Mouse (Mus musculus) left cerebral cortex, postnatal 10 days (tissue): ENCODE measurements at regions not wholly inside any gene's neighbourhood (a gene's known extent, or its start where the extent isn't known, plus 50 kb on each side); places are given as distances from the start of the nearest gene placed in this dataset.

ENCODE experiments used
- DNase-seq, 2 experiments: peaks; one replicate each; pipeline ENCODE4 v3.0.0; 2021 to 2022; ENCODE audit warnings: low spot score in 2 of 2, mixed read lengths in 1 of 2; ENCODE audit errors: extremely low spot score in 1 of 2
- intact Hi-C: fragments of 180-260 bp; cut with DNase I; formaldehyde crosslinking; loops from one replicate; pipeline ENCODE4 v1.15.1; 2025

GRCm38 (mm10) chrX:145672776-145673175 lies 167.8 kb upstream of the Amot start:
- DNase-seq: peak in 1 of 2 experiments; percentile 5
- intact Hi-C loops: no loop called here

DNA sequence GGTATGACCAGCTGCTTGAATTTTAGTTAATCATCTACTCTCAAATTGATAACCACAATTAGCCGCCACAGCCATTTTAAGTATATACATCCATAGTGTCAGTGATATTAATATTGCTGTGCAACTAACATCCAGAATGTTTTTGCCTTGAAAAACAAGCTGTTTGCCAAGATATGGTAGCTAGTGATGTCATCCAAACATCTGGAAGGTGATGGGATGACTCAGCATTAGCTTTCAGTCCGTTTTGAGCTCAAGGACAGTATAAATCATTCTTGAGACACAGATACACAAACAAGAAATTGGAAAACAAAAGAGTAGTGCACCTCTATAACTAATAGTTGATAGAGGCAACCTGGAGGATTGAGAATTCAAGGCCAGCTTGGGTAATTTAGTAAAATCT lies 146.7 kb upstream of the Amot start:
- intact Hi-C loops: no loop called here
- no peak for DNase-seq

DNA sequence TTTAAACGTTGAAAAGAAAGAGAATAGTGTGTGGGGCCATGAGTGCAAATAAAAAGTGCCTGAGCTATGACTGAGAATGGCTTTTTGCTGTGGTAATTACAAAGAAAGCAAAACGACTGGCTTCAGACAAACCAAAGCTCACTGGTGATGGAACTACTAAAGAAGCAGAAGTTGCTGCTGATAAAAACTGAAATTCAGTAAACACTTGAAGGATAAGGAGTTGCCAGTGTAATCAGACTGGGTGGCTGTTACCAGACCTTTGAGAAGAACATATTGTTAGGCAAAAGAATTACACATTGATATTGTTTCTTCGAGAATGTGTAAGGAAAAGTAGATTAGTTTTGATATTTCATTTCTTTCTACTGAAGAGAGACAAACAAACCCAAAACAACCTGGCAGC lies 114.7 kb upstream of the Amot start:
- intact Hi-C loops: no loop called here
- DNase-seq: no peak

- intact Hi-C loops: no loop called here
- DNase-seq: no peak
These were observed 97.1 kb upstream of the Amot start for GRCm38 (mm10) chrX:145602085-145602484.

DNA sequence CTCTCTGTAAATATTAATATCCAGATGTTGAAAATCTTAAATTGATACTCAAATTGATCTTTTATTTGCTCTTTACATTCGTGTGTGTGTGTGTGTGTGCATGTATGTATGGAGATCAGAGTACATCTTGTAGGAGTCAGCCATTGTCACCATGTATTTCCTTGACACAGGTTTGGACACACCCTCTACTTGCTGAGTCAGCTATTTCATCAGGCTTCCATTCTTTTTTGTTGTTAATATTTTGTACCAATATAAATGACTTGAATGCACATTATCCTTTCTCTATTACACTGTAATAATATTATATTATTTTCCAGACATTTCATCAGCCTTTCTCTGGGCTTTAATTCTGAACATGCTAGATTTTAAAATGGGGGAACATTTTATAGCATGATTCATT lies 85.8 kb upstream of the Amot start:
- intact Hi-C loops: no loop called here

GRCm38 (mm10) chrX:145567528-145567927 lies 62.5 kb upstream of the Amot start:
- intact Hi-C loops: no loop called here
- DNase-seq: no peak

More for the DNA sequence above, 85.8 kb upstream of the Amot start:
- DNase-seq: no peak

DNA sequence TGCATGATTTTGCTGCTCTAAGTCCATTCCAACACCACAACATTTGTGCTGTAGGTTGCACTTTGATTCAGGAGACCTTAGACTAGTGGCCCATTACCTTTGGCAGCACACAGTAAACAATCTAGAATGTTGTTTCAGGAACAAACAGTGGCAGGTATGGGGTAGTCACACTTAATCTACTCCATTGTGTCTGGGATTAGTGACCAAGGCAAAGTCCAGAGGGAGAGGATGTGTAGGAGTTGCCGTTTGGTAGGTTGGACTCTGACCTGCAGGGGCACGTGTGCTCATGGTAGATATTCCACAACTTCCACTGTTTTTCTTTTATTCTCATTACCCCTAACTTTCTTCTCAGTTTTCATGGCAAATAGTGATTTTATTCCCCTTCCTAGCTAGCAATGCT lies 62.1 kb upstream of the Amot start:
- DNase-seq: no peak
- intact Hi-C loops: no loop called here

DNA sequence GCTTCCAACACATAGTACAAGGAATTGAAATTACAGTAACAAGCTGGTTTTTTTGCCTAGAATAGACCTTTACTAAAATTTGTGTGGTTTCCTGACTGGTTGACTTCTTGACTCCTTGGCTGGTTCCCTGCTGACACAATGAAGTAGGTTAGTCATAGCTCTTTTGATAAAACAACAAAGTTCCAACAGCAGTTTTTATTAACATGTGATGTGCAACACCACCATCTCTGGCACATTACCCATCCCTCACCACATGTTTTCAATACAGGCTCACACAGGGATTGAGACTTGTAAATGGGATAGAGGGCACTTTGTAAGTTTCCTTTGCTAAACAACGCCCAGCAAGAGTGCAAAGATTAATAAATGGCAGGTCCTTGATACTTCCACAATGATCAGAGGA lies 53.9 kb upstream of the Amot start:
- intact Hi-C loops: no loop called here
- DNase-seq: no peak
